Mouse (Mus musculus) adrenal gland, adult (tissue): ENCODE measurements around the gene Minos1.

Source experiments
- DNase-seq, 2 experiments: peaks; one replicate each; pipeline ENCODE4 v3.0.0; 2022 to 2023; ENCODE audit warnings: low spot score in 1 of 2; ENCODE audit not compliant: inconsistent age in 2 of 2

Gene Minos1

GRCm38 (mm10) chr4:139145156-139145555 lies 14.2 kb upstream of the Minos1 start:
- no peak for DNase-seq

- no peak for DNase-seq
Observed at GRCm38 (mm10) chr4:139144577-139144976, 13.7 kb upstream of the Minos1 start.

GRCm38 (mm10) chr4:139142985-139143384 lies 12.1 kb upstream of the Minos1 start:
- no peak for DNase-seq

- no peak for DNase-seq
Observed at GRCm38 (mm10) chr4:139141785-139142184, 10.9 kb upstream of the Minos1 start.

GRCm38 (mm10) chr4:139140267-139140666 lies 9.4 kb upstream of the Minos1 start:
- no peak for DNase-seq

DNA sequence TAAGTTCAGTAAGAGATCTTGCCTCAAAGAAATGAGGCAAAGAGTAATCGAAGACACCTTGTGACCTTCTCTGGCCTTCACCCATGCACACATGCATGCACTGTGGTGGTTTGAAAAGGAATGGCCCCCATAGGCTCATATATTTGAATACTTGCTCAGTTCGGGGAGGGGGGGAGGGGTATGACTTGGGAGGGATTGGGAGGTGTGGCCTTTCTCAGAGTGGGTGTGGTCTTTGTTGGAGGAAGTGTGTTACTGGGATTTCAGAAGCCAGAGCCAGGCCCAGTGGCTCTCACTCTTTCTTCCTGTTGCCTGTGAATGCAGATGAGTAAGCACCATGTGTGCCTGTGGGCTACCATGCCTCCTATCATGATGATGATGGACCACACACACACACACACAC lies 5.1 kb upstream of the Minos1 start:
- DNase-seq = no peak

- DNase-seq = no peak
Observed at GRCm38 (mm10) chr4:139133109-139133508, 2.2 kb upstream of the Minos1 start.

- no peak for DNase-seq
Observed at GRCm38 (mm10) chr4:139131858-139132672, 1.2 kb upstream of the Minos1 start.

DNA sequence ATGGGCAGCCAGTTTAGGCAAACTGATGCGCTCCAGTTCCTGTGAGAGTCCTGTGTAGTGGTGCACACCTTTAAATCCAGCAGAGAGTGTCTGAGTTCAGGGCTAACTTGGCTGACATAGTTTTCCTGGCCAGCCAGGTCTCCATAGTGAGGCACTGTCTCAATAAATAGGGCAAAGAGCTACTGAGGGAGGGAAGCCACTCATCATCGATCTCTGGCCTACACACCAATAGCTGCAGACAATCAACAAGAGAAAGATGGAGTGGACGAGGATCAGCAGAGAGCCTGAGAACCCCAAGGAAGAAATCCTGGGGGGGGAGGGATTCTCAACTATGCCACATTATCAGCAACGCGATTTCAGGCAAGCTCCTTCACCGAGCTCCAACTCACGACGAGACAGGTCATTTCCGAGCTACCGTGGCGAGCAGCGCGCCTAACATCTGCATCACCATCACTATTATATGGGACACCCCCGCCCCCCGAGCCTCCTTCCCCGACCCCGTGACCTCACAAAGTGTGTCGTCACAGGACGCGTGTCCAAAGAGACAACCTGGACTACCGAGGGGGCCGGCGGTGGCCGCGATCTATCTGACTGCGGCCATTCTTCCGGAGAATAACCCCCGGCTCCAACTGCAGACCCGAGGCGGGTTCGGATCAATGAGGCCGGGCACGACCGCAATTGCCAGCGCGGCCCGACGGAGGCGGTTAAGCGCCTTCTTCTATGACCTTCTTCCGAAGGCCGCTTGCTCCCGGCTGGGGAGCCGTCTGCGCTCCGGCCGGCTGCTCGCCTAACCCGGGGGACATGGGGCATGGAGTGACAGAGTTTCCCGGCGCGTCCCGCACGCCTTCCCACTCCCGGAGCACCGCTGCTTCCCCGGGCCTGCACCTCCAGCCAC lies 860 bp downstream of the Minos1 start:
- DNase-seq = no peak

GRCm38 (mm10) chr4:139126475-139126874 lies 4.4 kb downstream of the Minos1 start:
- DNase-seq = no peak

DNA sequence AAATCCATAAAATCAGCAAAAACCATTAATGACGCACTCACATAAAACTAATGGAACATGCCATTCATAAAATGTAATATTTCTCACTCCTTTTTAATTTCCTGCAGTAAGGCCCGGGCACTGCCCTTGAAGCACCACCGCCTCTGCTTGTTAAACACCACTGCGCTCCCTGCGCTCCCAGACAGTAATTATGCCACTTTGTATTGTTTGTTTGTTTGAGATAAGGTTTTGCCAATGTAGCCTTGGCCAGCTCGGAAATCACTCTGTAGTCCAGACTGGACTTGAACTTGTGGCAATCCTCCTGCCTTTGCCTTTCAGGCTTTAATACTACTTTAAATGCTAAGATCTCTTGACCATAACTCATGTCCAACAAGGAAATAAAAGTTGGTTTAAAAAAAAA lies 6.0 kb downstream of the Minos1 start:
- no peak for DNase-seq

- no peak for DNase-seq
Observed at GRCm38 (mm10) chr4:139122557-139122956, 8.4 kb downstream of the Minos1 start.

DNA sequence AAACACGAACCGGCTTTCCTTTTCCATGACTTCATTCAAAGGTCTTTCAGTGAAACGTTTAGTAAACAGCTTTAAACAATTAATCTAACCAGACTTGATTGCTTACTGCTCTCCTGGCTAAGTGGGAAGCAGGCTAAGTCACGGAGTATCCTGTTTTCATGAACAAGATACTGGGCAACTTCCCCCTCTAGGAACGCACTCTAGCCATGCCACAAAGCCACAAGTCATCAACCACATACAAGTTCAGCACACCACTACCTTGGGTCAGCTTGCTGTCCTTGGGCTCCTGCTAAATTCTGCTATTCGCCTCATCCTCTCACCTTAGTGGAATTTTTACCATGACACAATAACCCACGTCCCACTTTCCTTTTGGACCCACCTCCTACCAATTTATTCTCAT lies 9.9 kb downstream of the Minos1 start:
- no peak for DNase-seq

GRCm38 (mm10) chr4:139120281-139120814 lies 10.6 kb downstream of the Minos1 start:
- DNase-seq = no peak

DNA sequence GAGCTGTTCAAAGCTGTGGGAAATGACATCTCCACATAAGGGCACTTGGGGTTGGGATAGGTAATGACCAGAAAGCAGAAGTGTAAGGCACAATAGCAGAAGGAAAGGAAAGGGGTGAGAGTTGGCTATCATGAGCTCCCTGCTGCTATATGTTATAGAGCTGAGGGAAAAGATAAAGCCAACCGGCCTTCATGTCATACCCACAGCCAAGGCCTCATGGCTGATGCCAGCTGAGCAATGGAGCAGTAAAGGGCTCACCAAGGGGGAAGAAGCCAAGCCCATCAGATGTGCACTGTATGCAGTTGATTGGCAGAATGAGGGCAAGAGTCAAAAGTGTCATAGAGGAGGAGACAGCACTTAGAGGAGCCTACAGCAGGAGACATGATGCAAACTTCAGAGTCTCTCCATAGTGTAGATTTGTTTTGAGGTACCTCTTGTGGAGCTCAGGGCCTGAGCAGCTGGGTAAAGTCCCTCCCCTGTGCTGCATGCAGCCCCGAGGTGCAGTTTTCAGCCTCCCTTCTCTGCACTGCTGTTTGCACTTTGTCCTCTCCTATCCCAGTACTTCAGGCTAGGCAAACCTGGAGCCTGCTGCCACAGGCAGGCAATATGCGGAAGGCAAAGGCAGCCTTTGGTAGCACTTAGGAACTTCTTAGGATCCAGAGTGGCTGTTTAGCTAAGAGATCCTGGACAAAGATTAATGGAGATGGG lies 14.4 kb downstream of the Minos1 start:
- no peak for DNase-seq

DNA sequence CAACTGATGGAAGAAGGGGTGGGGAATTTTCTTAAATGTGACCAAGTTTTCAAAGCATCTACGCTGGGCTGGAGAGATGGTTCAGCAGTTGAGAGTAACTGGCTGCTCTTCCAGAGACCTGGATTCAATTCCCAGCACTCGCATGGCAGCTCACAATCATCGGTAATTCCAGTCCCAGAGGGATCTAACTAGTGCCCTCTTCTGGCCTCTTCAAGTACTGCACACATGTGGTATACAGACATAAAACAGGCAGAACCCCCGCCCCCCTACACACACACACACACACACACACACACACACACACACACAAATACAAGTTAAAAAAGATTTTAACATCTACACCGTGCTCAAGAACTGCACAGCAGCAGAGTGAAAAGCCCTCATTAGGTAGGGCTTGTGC lies 15.2 kb downstream of the Minos1 start:
- peak in 1 of 2 experiments; percentile 35 for DNase-seq

DNA sequence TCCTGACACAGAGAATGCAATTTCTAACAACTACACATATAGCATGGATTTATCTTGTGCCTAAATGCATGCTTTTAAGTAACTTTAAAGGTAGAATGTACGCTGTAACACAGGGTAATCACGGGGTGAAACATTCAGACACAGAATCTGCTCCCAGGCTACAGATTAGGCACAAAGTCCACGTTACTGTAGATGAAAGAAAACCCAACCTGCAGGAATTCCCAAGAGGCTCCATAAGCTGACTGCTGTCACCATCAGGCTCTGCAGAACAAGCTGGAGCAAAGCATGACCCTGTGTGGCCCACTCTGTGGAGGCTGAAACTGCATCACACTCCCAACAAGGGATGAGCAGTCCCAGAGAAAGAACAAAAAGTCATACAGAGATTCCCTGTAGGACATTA lies 18.4 kb downstream of the Minos1 start:
- no peak for DNase-seq

DNA sequence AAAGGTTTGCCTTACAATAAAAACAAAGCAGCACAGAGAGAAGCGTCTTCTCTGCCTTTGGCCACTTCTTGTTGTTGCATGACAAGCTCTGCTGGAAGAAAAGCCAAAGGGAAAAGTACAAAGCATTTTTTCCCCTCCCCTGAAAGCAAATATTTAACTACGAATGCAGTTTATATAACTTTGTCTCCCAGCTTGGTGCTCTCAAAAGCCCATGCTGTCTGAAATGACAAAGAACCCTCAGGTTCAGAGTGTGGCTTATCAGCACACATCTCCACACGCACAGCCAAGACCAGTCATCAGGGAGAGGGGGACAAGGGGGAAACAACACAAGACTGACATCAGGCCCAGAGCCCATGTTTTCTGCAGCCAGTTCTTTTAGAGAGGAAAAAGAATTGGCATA lies 19.5 kb downstream of the Minos1 start:
- DNase-seq = no peak

GRCm38 (mm10) chr4:139110858-139111257 lies 20.1 kb downstream of the Minos1 start:
- no peak for DNase-seq

DNA sequence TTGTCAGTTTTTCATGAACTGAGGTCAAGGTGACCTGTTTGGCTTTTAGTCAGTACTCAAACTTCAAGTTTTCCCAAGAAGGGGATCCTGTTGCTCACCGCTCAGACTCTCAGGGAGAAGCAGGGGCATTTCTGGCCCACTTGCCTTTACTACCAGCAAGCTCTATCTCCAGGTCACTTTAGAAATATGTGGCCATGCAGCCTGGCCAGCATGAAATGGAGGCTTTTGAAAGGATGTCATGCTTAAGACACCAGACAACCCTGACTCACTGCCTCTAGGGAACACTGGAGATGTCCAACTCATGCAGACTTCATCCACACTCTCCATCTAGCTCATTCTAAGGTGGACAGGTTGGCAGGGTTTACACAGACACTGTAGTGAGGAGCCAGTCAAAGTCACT lies 25.5 kb downstream of the Minos1 start:
- DNase-seq = peak in 1 of 2 experiments; percentile 63

DNA sequence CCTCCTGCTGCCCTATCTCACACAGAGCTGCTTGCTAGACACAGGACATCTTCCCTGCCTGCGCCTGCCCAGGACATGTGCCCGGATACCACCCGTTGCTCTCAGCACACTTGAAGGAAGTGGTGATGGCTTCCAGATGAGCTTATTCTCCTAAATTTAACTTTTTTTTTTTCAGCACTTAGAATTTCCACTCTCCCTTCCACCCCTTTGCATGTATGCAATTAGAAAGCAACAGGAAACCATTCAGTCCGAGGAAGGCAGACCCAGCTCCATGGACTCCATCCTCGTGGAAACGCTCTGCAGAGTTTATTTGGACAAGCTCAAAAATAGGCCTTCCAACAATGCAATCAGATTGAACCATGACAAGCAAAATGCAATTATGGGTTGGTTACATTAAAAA lies 29.4 kb downstream of the Minos1 start:
- no peak for DNase-seq
